Mouse (Mus musculus): ENCODE measurements around the gene Eml1. TPM values are rescaled to one million over a fixed set of nuclear protein-coding genes. Genes with fewer than 3 reads are reported as not detected.

Eml1 gene
- polyA plus RNA-seq, 1 experiment from 2014 or later = 57.4 TPM

- Histone ChIP-seq H3K36me3 (ENCODE audit: control insufficient read depth, insufficient read depth, low read length) (no peaks in the 10 kb centered on the region), H3K4me2 (ENCODE audit: low read length) (no peak overlapping the region), H3K9me3 (replicated peaks; ENCODE audit: control insufficient read depth, low read length, poor library complexity, severe bottlenecking) (no peaks in the 10 kb centered on the region), H3K9ac (ENCODE audit: low read depth, low read length) (no peak overlapping the region), H3K27me3 (ENCODE audit: control insufficient read depth, insufficient read depth, low read depth, low read length) (no peaks in the 10 kb centered on the region), H3K4me1 (ENCODE audit: control insufficient read depth, insufficient read depth, low read length) (peaks cover 28% of the 10 kb centered on the region), H3K4me3 (ENCODE audit: low read depth, low read length) (no peak overlapping the region), H3K27ac (ENCODE audit: low read length) (no peak overlapping the region)
- ATAC-seq = no peak
- WGBS = 90% methylated on average over 13 of the region's 13 CpGs
Observed at GRCm38 (mm10) chr12:108437446-108437845, 66.7 kb downstream of the Eml1 start.

- no peak for ATAC-seq
- H3K27ac ChIP-seq (ENCODE audit: low read length) = no peak overlapping the region
- 3% methylated on average over 10 of the region's 10 CpGs for WGBS
Observed at GRCm38 (mm10) chr12:108443271-108443670, 72.5 kb downstream of the Eml1 start.

GRCm38 (mm10) chr12:108443708-108444107 is 73.0 kb downstream of the Eml1 start:
- 44% methylated on average over 5 of the region's 5 CpGs for WGBS
- no peaks in the 10 kb centered on the region for H3K36me3 ChIP-seq (ENCODE audit: control insufficient read depth, insufficient read depth, low read length)
- no peak for ATAC-seq
- no peak overlapping the region for H3K9ac ChIP-seq (ENCODE audit: low read depth, low read length)
- peaks cover 12% of the 10 kb centered on the region for H3K4me1 ChIP-seq (ENCODE audit: control insufficient read depth, insufficient read depth, low read length)
- H3K27ac ChIP-seq (ENCODE audit: low read length) = no peak overlapping the region
- H3K4me3 ChIP-seq (ENCODE audit: low read depth, low read length) = no peak overlapping the region
- no peaks in the 10 kb centered on the region for H3K27me3 ChIP-seq (ENCODE audit: control insufficient read depth, insufficient read depth, low read depth, low read length)
- H3K9me3 ChIP-seq (replicated peaks; ENCODE audit: control insufficient read depth, low read length, poor library complexity, severe bottlenecking) = no peaks in the 10 kb centered on the region
- no peak overlapping the region for H3K4me2 ChIP-seq (ENCODE audit: low read length)

More at GRCm38 (mm10) chr12:108443271-108443670, 72.5 kb downstream of the Eml1 start:
- Histone ChIP-seq H3K36me3 (ENCODE audit: control insufficient read depth, insufficient read depth, low read length) (no peaks in the 10 kb centered on the region), H3K9ac (ENCODE audit: low read depth, low read length) (no peak overlapping the region), H3K4me3 (ENCODE audit: low read depth, low read length) (no peak overlapping the region), H3K4me1 (ENCODE audit: control insufficient read depth, insufficient read depth, low read length) (peaks cover 12% of the 10 kb centered on the region), H3K9me3 (replicated peaks; ENCODE audit: control insufficient read depth, low read length, poor library complexity, severe bottlenecking) (no peaks in the 10 kb centered on the region), H3K4me2 (ENCODE audit: low read length) (no peak overlapping the region), H3K27me3 (ENCODE audit: control insufficient read depth, insufficient read depth, low read depth, low read length) (no peaks in the 10 kb centered on the region)

- no peak overlapping the region for H3K4me3 ChIP-seq (ENCODE audit: low read depth, low read length)
- H3K27ac ChIP-seq (ENCODE audit: low read length) = no peak overlapping the region
- H3K27me3 ChIP-seq (ENCODE audit: control insufficient read depth, insufficient read depth, low read depth, low read length) = no peaks in the 10 kb centered on the region
- H3K4me2 ChIP-seq (ENCODE audit: low read length) = no peak overlapping the region
- H3K9ac ChIP-seq (ENCODE audit: low read depth, low read length) = no peak overlapping the region
- ATAC-seq = no peak
- no peaks in the 10 kb centered on the region for H3K9me3 ChIP-seq (replicated peaks; ENCODE audit: control insufficient read depth, low read length, poor library complexity, severe bottlenecking)
- WGBS = 30% methylated on average over 11 of the region's 11 CpGs
- H3K4me1 ChIP-seq (ENCODE audit: control insufficient read depth, insufficient read depth, low read length) = peaks cover 12% of the 10 kb centered on the region
- no peaks in the 10 kb centered on the region for H3K36me3 ChIP-seq (ENCODE audit: control insufficient read depth, insufficient read depth, low read length)
Observed at GRCm38 (mm10) chr12:108444166-108445115, 73.7 kb downstream of the Eml1 start.

GRCm38 (mm10) chr12:108446721-108447120 is 76.0 kb downstream of the Eml1 start:
- no peak overlapping the region for H3K27ac ChIP-seq (ENCODE audit: low read length)
- no peak overlapping the region for H3K4me3 ChIP-seq (ENCODE audit: low read depth, low read length)
- 90% methylated on average over 2 of the region's 2 CpGs for WGBS
- H3K36me3 ChIP-seq (ENCODE audit: control insufficient read depth, insufficient read depth, low read length) = no peaks in the 10 kb centered on the region
- no peak overlapping the region for H3K9ac ChIP-seq (ENCODE audit: low read depth, low read length)
- peaks cover 27% of the 10 kb centered on the region for H3K4me1 ChIP-seq (ENCODE audit: control insufficient read depth, insufficient read depth, low read length)
- no peak for ATAC-seq
- H3K27me3 ChIP-seq (ENCODE audit: control insufficient read depth, insufficient read depth, low read depth, low read length) = no peaks in the 10 kb centered on the region
- H3K9me3 ChIP-seq (replicated peaks; ENCODE audit: control insufficient read depth, low read length, poor library complexity, severe bottlenecking) = no peaks in the 10 kb centered on the region
- no peak overlapping the region for H3K4me2 ChIP-seq (ENCODE audit: low read length)

- H3K4me1 ChIP-seq (ENCODE audit: control insufficient read depth, insufficient read depth, low read length) = peaks cover 29% of the 10 kb centered on the region
Observed at GRCm38 (mm10) chr12:108448396-108448795, 77.6 kb downstream of the Eml1 start.

GRCm38 (mm10) chr12:108449935-108450334 is 79.2 kb downstream of the Eml1 start:
- WGBS = 83% methylated on average over 11 of the region's 11 CpGs
- Histone ChIP-seq H3K9ac (ENCODE audit: low read depth, low read length) (no peak overlapping the region), H3K27me3 (ENCODE audit: control insufficient read depth, insufficient read depth, low read depth, low read length) (no peaks in the 10 kb centered on the region), H3K4me1 (ENCODE audit: control insufficient read depth, insufficient read depth, low read length) (peaks cover 23% of the 10 kb centered on the region), H3K36me3 (ENCODE audit: control insufficient read depth, insufficient read depth, low read length) (no peaks in the 10 kb centered on the region), H3K4me2 (ENCODE audit: low read length) (no peak overlapping the region), H3K9me3 (replicated peaks; ENCODE audit: control insufficient read depth, low read length, poor library complexity, severe bottlenecking) (no peaks in the 10 kb centered on the region), H3K4me3 (ENCODE audit: low read depth, low read length) (no peak overlapping the region), H3K27ac (ENCODE audit: low read length) (no peak overlapping the region)
- ATAC-seq = no peak

More at GRCm38 (mm10) chr12:108448396-108448795, 77.6 kb downstream of the Eml1 start:
- Histone ChIP-seq H3K4me2 (ENCODE audit: low read length) (no peak overlapping the region), H3K36me3 (ENCODE audit: control insufficient read depth, insufficient read depth, low read length) (no peaks in the 10 kb centered on the region), H3K27ac (ENCODE audit: low read length) (no peak overlapping the region), H3K4me3 (ENCODE audit: low read depth, low read length) (no peak overlapping the region), H3K9me3 (replicated peaks; ENCODE audit: control insufficient read depth, low read length, poor library complexity, severe bottlenecking) (no peaks in the 10 kb centered on the region), H3K27me3 (ENCODE audit: control insufficient read depth, insufficient read depth, low read depth, low read length) (no peaks in the 10 kb centered on the region), H3K9ac (ENCODE audit: low read depth, low read length) (no peak overlapping the region)
- no peak for ATAC-seq
- WGBS = 97% methylated on average over 7 of the region's 7 CpGs

GRCm38 (mm10) chr12:108450546-108450945 is 79.8 kb downstream of the Eml1 start:
- no peak for ATAC-seq
- no peaks in the 10 kb centered on the region for H3K27me3 ChIP-seq (ENCODE audit: control insufficient read depth, insufficient read depth, low read depth, low read length)
- peaks cover 23% of the 10 kb centered on the region for H3K4me1 ChIP-seq (ENCODE audit: control insufficient read depth, insufficient read depth, low read length)
- no peak overlapping the region for H3K4me2 ChIP-seq (ENCODE audit: low read length)
- no peak overlapping the region for H3K4me3 ChIP-seq (ENCODE audit: low read depth, low read length)
- no peaks in the 10 kb centered on the region for H3K36me3 ChIP-seq (ENCODE audit: control insufficient read depth, insufficient read depth, low read length)
- H3K27ac ChIP-seq (ENCODE audit: low read length) = peak overlapping the region; percentile 40; the same call in 1 of the 2 replicates
- no peaks in the 10 kb centered on the region for H3K9me3 ChIP-seq (replicated peaks; ENCODE audit: control insufficient read depth, low read length, poor library complexity, severe bottlenecking)
- no peak overlapping the region for H3K9ac ChIP-seq (ENCODE audit: low read depth, low read length)
- WGBS = 55% methylated on average over 5 of the region's 5 CpGs

GRCm38 (mm10) chr12:108452151-108452874 is 81.6 kb downstream of the Eml1 start:
- H3K27ac ChIP-seq (ENCODE audit: low read length) = no peak overlapping the region
- H3K4me2 ChIP-seq (ENCODE audit: low read length) = peak overlapping the region; percentile 9; the same call in 1 of the 2 replicates
- no peaks in the 10 kb centered on the region for H3K9me3 ChIP-seq (replicated peaks; ENCODE audit: control insufficient read depth, low read length, poor library complexity, severe bottlenecking)
- peaks cover 23% of the 10 kb centered on the region for H3K4me1 ChIP-seq (ENCODE audit: control insufficient read depth, insufficient read depth, low read length)
- H3K9ac ChIP-seq (ENCODE audit: low read depth, low read length) = no peak overlapping the region
- no peak overlapping the region for H3K4me3 ChIP-seq (ENCODE audit: low read depth, low read length)
- ATAC-seq = no peak
- no peaks in the 10 kb centered on the region for H3K36me3 ChIP-seq (ENCODE audit: control insufficient read depth, insufficient read depth, low read length)
- whole genome bisulfite sequencing = 52% methylated on average over 16 of the region's 16 CpGs
- no peaks in the 10 kb centered on the region for H3K27me3 ChIP-seq (ENCODE audit: control insufficient read depth, insufficient read depth, low read depth, low read length)
